Mouse (Mus musculus): ENCODE data around the gene Rhox2h.
"Not testable (repeated sequence)": the region's sequence is repeated elsewhere in the genome, so short reads cannot be mapped to it uniquely, and the experiment has no call there.

Rhox2h gene

DNA sequence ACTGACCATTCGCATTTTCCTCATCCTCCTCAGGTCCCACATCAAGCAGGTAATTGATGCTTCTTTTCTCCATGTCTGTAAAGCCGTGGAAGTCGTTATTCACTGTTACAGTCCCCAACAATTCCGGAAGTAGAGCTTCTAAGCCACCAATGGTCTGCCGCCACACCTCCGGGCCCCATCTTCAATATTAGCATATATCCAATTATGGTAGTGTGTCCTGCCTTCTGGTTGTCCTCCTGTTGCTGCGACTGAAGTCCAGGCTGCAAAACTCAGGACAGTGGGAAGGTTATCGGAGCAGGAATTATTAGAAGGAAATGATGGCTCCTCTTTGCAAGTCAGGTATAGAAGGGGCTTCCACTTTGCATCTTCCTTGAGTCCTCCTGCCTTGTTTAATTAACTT, at the start of gene Rhox2h:
TSS of gene Rhox2h (minus strand) at position 101 of the 400 bp plus-strand sequence.
- not testable (repeated sequence) for DNase-seq (ENCODE audit: low spot score)

DNA sequence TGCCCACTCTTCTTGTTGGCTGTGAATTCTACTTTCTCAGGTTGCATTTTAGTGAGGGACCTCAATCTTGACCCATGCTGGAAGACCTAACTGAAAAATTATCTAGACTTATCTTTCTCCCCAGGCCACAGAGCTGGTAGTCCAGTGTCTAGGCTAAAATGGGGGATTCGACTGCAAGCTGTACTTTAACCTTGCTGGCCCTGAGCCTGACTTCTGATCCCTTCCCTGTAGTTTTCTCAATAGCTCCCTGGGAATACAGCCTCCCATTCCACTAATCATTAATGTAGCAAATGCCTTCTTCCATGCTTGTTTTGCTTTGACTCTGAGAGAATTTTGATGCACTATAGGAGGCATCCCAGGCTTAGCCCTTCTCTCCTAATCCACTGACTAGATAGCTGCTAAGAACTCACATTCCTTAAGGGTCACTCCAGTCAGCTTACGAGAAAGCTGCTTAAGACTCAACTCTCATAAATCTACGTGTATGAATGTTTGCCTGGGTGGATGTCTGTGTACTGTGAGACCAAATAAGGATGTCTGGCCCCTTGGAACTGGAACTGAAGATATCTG, 28.8 kb upstream of the Rhox2h start:
- no peak for DNase-seq (ENCODE audit: low spot score)

DNA sequence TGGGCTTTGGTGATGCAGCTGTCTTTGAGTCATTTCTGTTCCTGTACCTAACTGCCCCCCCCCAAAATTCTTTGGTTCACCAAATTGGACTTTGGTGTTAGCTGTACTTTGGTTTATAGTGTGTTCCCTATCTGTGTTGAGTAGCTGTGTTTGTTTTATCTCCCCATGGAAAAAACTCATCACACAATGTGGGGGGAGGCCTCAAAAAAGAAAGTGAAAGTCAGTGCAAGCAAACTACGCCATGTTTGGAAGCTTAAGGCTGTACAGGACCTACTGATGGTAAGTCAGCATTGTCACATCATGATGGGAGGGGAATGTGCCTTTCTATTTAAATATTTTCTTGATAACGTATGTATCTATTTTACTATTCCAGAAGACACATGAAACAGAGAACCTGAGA, 19.2 kb upstream of the Rhox2h start:
- no peak for DNase-seq (ENCODE audit: low spot score)

DNA sequence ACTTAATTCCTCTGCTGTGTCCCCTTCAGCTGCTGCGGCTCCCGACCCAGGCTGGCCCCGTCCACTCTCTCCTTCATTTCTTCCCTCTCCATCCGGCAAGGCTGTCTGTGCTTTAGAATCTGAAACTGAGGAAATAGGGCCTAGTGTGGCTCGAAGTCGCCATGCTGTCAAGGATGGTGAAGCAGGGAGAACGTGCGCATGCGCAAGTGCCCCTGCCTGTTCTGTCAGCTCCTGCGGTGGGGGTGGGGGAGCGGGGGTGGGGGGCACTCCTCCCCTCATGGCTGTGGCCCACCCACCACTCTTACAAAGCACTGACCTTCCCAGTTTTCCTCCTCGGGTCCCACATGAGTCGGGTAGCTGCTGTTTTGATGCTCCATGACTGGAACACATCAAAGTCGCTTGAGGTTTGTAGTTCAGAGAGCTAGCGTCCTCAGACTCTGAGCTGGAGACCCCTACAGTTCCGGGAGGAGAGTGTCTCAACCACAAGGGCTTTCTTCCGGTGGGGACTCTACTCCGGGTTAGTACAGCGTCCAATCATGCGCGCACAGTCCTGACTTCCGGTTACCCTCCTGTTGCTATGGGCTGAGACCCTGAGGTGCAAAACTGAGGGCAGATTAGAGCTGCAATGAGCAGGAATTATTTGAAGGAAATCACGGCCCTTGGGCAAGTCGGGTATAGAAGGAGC, 10.1 kb upstream of the Rhox2h start:
- no peak for DNase-seq (ENCODE audit: low spot score)

DNA sequence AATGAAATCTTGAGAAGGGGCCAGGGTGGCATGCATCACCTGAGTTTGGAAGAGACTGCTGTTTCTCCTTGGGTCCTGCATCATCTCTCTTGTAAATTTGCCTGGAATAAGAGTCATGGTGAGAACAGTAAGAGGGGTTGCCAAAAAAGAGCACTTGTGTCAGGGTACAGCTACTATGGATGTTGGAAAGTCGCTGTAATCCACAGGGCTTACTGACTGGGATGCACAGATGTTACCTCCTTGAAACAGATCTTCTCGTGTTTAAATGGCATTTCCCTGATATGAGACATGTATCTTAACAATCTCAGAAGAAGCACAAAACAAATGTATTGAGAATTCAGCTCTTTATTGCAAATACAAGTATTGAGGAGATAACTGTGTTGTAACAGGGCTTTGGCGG, 4.4 kb downstream of the Rhox2h start, which contains the start of gene Rhox3h:
TSS of gene Rhox3h (minus strand) at position 101 of the 400 bp plus-strand sequence.
- DNase-seq (ENCODE audit: low spot score), result not testable (repeated sequence)

DNA sequence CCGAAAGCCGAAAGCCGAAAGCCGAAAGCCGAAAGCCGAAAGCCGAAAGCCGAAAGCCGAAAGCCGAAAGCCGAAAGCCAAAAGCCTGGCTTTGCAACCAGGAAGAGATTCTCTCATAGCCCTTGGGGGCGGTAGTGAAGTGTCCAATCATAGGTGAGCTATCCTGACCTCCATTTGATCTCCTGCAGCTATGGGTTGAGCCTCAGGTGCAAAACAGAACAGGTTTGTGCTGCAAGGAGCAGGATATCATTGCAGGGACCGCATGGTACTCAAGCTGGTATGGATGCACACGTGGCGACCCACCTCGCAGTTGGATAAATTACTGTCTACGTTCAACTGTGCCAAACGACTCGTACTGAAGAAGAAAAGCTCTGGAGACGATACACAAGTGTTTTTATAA, 21.9 kb downstream of the Rhox2h start, which contains the start of gene Rhox4g:
TSS of gene Rhox4g (minus strand) at position 101 of the 400 bp plus-strand sequence.
- DNase-seq (ENCODE audit: low spot score), result not testable (repeated sequence)

DNA sequence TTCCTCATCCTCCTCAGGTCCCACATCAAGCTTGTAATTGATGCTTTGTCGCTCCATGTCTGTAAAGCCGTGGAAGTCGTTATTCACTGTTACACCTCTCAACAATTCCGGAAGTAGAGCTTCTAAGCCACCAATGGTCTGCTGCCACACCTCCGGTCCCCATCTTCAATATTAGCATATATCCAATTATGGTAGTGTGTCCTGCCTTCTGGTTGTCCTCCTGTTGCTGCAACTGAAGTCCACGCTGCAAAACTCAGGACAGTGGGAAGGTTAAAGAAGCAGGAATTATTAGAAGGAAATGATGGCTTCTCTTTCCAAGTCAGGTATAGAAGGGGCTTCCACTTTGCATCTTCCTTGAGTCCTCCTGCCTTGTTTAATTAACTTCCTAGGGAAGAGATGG, 29.7 kb downstream of the Rhox2h start, which contains the start of gene Rhox2g:
TSS of gene Rhox2g (minus strand) at position 101 of the 400 bp plus-strand sequence.
- not testable (repeated sequence) for DNase-seq (ENCODE audit: low spot score)

DNA sequence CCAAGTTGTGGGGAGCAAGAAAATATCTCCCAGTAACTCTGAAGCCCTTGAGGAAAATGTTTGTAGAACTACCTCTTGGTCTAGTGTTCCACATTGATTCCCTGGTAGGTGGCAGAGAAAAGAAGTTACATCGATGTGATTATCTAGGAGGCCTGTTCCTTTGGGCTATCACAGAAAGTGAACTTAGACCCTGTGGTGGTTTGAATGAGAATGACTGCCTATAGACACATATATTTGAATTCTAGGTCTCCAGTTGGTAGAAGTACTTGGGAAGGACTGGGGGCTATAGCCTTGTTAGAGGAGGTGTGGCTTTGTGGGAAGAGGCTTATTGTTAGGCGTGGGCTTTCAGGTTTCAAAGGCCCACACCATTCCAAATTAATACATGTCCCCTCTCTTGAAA, 44.6 kb downstream of the Rhox2h start, which contains the start of gene Rhox3g:
TSS of gene Rhox3g (minus strand) at position 101 of the 400 bp plus-strand sequence.
- DNase-seq (ENCODE audit: low spot score), result not testable (repeated sequence)
